Mouse (Mus musculus): Measurements from ENCODE around the gene B020011L13Rik.
"Not testable (repeated sequence)": the region's sequence is repeated elsewhere in the genome, so short reads cannot be mapped to it uniquely, and the experiment has no call there.

Gene B020011L13Rik

DNA sequence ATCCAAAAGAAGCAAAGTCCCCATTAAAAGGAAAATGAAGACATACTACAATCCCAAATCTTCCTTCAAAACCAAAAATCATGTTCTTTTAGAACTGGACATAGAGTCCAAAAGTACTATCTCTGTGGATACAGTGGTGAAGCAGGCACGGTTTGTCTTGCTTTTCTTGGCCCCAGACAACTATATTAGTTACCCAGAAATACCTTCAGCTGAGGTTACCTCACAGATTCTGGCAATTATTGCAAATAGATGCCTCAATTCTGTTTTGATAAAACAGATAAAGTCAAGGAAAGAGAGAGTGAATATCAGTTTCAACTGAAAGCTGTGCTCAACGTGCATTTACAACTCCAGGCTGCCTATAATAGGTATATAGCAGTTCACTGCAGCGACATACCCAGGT lies at the start of gene B020011L13Rik:
B020011L13Rik (plus strand) TSS at position 301 of the 400 bp plus-strand sequence.
- DNase-seq = not testable (repeated sequence)

DNA sequence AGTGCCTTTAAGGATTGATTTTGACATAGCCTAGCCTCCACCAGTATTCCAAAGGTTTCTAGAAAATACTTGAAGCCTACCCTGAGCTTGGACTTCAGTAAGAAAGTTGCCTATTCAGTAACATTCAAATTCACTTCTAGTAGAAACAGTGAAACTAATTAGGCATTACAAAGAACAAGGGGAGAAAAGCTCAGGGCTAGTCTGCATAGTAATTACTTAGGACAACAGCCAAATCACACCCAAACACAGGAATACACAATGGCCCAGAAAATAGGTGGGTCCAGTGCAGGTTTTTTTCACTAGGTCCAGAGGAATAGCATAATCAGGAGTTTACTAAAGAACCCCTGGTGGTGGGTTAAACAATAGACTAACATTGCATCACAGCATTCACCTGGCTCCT lies 35.3 kb downstream of the B020011L13Rik start:
- DNase-seq = not testable (repeated sequence)

DNA sequence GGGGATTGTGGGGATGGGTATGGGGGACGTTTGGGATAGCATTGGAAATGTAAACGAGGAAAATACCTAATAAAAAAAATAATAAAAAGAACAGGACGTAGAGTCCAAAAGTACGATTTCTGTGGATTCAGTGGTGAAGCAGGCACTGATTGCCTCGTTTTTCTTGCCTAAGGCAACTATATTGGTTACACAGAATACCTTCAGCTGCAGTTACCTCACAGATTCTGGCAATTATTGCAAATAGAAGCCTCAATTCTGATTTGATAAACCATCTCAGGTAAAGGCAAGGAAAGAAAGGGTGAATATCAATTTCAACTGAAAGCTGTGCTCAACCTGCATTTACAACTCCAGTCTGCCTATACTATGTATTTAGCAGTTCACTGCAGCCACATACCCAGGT lies 48.8 kb downstream of the B020011L13Rik start, which contains the start of gene Gm28360:
Gm28360 (plus strand) TSS at position 301 of the 400 bp plus-strand sequence.
- not testable (repeated sequence) for DNase-seq

DNA sequence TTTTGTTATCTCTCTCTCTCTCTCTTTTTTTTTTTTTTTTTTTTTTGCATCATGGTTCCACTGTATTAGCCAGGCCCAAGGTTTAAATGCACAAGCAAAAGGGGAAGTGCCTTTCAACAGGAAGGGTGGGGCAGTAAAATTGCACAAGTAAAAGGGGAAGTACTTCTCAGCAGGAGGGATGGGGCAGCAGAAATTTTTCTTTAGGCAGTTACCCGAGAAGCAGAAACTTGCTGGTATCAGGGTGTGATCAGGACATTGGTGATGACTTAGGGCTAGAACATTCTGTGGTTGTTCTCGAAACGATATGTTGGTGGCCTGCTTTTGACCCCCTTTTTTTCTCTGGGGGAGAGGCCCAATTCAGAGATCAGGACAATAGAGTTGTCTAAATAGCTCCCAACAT lies 70.8 kb downstream of the B020011L13Rik start:
- DNase-seq = not testable (repeated sequence)

Measured in kidney, adult 9 months (tissue).